Mouse (Mus musculus): Measurements from ENCODE around the gene Wdtc1. TPM values are rescaled to one million over a fixed set of nuclear protein-coding genes. Genes with fewer than 3 reads are reported as not detected.

Wdtc1 gene
- total and polyA plus RNA-seq, 3 experiments = 2.8 to 10.8 (median 9.6) TPM

GRCm38 (mm10) chr4:133265297-133265696 lies 88.0 kb downstream of the Wdtc1 start:
- peaks cover 47 to 73% of the 10 kb centered on the region in 2 experiments for H3K36me3 ChIP-seq (replicated peaks in 1 of 2; ENCODE audit: control insufficient read depth in 1 of 2, insufficient read depth in 1 of 2, low read length in 1 of 2)
- no peak for DNase-seq (ENCODE audit: extremely low read depth)
- no peak overlapping the region for H3K9ac ChIP-seq (ENCODE audit: insufficient read depth, low read depth)
- dilution Hi-C loops (cut with MboI; ENCODE audit: extremely low pct_ligation_motif_present, extremely low pct_unique_long_range_greater_than_20kb, low sequenced_read_pairs) = no loop called here
- H3K79me2 ChIP-seq (replicated peaks; ENCODE audit: control insufficient read depth, extremely low read depth, insufficient read depth, poor library complexity, severe bottlenecking) = peaks cover 8% of the 10 kb centered on the region
- in situ Hi-C loops (cut with MboI; ENCODE audit: low pct_ligation_motif_present, low pct_unique_long_range_greater_than_20kb, low sequenced_read_pairs) = no loop called here
- no peak overlapping the region for H3K4me2 ChIP-seq (ENCODE audit: insufficient read depth, low read depth, poor library complexity, severe bottlenecking)
- H3K4me1 ChIP-seq (ENCODE audit: control insufficient read depth in 1 of 2, insufficient read depth in 2 of 2) = peaks cover 25 to 83% of the 10 kb centered on the region in 2 experiments
- H3K27me3 ChIP-seq (replicated peaks) = no peaks in the 10 kb centered on the region
- no peak overlapping the region for H3K4me3 ChIP-seq (replicated peaks in 1 of 3; ENCODE audit: low read depth in 2 of 3, low read length in 2 of 3, poor library complexity in 1 of 3)
- TF ChIP-seq POLR2AphosphoS2 (IDR thresholded peaks at IDR 0.05; ENCODE audit: low read depth, low read length) = 0 out of 2 replicates have a peak, but pooled peaks have one; percentile 36
- TF ChIP-seq TCF12 (IDR thresholded peaks at IDR 0.05; ENCODE audit: low read depth, low read length) = no peak
- H3K9me3 ChIP-seq (replicated peaks; ENCODE audit: low read length) = no peaks in the 10 kb centered on the region
- no peak overlapping the region for H3K27ac ChIP-seq (ENCODE audit: insufficient read depth, low read depth)

- Histone ChIP-seq H3K9me3 (replicated peaks; ENCODE audit: low read length) (no peaks in the 10 kb centered on the region), H3K36me3 (replicated peaks in 1 of 2; ENCODE audit: control insufficient read depth in 1 of 2, insufficient read depth in 1 of 2, low read length in 1 of 2) (peaks cover 45 to 72% of the 10 kb centered on the region in 2 experiments), H3K4me2 (ENCODE audit: insufficient read depth, low read depth, poor library complexity, severe bottlenecking) (no peak overlapping the region), H3K27ac (ENCODE audit: insufficient read depth, low read depth) (peak overlapping the region; percentile 41; the same call in 1 of the 2 replicates), H3K4me1 (ENCODE audit: control insufficient read depth in 1 of 2, insufficient read depth in 2 of 2) (peaks cover 19 to 76% of the 10 kb centered on the region in 2 experiments), H3K27me3 (replicated peaks) (no peaks in the 10 kb centered on the region), H3K9ac (ENCODE audit: insufficient read depth, low read depth) (no peak overlapping the region), H3K4me3 (replicated peaks in 1 of 3; ENCODE audit: low read depth in 2 of 3, low read length in 2 of 3, poor library complexity in 1 of 3) (no peak overlapping the region), H3K79me2 (replicated peaks; ENCODE audit: control insufficient read depth, extremely low read depth, insufficient read depth, poor library complexity, severe bottlenecking) (peaks cover under 1% of the 10 kb centered on the region; the same call in 1 of the 2 replicates)
- dilution Hi-C loops (cut with MboI; ENCODE audit: extremely low pct_ligation_motif_present, extremely low pct_unique_long_range_greater_than_20kb, low sequenced_read_pairs) = no loop called here
- TF ChIP-seq MEF2A (IDR thresholded peaks at IDR 0.05; ENCODE audit: borderline replicate concordance, low read depth, low read length) (no peak), CTCF (conservative IDR thresholded peaks at IDR 0.05 in 1 of 2, IDR thresholded peaks at IDR 0.05 in 1 of 2; ENCODE audit: low read depth in 2 of 2, low read length in 2 of 2) (peak in 1 of 2 experiments; percentile 17; a peak in 2 of 4 replicates), RAD21 (IDR thresholded peaks at IDR 0.05; ENCODE audit: low read depth, low read length) (0 out of 2 replicates have a peak, but pooled peaks have one; percentile 5), JUND (conservative IDR thresholded peaks at IDR 0.05; ENCODE audit: low read depth, low read length) (peak; percentile 60), JUN (IDR thresholded peaks at IDR 0.05; ENCODE audit: insufficient read depth, low read depth, low read length) (peak; percentile 38; the same call in 1 of the 2 replicates), IRF4 (IDR thresholded peaks at IDR 0.05; ENCODE audit: low read depth, low read length) (peak; percentile 69), SMC3 (IDR thresholded peaks at IDR 0.05; ENCODE audit: low read depth, low read length) (peak; percentile 14; the same call in 1 of the 2 replicates), SIN3A (IDR thresholded peaks at IDR 0.05; ENCODE audit: low read length) (no peak)
- no peak for DNase-seq (ENCODE audit: extremely low read depth)
- in situ Hi-C loops (cut with MboI; ENCODE audit: low pct_ligation_motif_present, low pct_unique_long_range_greater_than_20kb, low sequenced_read_pairs) = loop anchor here (5.0 kb wide), 1 partner anchor 38 kb away; no protein-coding TSS in a partner anchor
Measured at GRCm38 (mm10) chr4:133264559-133264958, 88.7 kb downstream of the Wdtc1 start.

DNA sequence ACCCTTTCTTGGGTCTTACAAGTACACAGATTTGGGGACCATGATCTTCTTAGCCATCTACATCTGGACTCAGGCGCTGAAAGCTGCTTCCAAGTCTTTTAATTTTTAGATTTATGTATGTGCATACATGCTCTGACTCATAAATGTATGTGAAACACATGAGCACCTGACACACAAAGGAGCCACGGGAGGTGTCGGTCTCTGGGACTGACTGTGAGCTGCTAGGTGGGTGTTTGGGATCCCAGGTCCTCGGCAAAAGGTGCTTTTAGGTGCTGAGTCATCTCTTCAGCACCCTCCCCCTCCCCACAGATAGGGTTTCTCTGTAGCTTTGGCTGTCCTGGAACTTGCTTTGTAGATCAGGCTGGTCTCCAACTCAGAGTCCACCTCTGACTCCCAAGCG lies 89.5 kb downstream of the Wdtc1 start:
- no peak overlapping the region for H3K4me2 ChIP-seq (ENCODE audit: insufficient read depth, low read depth, poor library complexity, severe bottlenecking)
- no peak for DNase-seq (ENCODE audit: extremely low read depth)
- no peaks in the 10 kb centered on the region for H3K9me3 ChIP-seq (replicated peaks; ENCODE audit: low read length)
- no peaks in the 10 kb centered on the region for H3K79me2 ChIP-seq (replicated peaks; ENCODE audit: control insufficient read depth, extremely low read depth, insufficient read depth, poor library complexity, severe bottlenecking)
- H3K27me3 ChIP-seq (replicated peaks) = no peaks in the 10 kb centered on the region
- H3K27ac ChIP-seq (ENCODE audit: insufficient read depth, low read depth) = 0 out of 2 replicates have a peak overlapping the region, but pooled peaks have one; percentile 13
- in situ Hi-C loops (cut with MboI; ENCODE audit: low pct_ligation_motif_present, low pct_unique_long_range_greater_than_20kb, low sequenced_read_pairs) = loop anchor here (5.0 kb wide), 1 partner anchor 39 kb away; no protein-coding TSS in a partner anchor
- no peak overlapping the region for H3K4me3 ChIP-seq (replicated peaks in 1 of 3; ENCODE audit: low read depth in 2 of 3, low read length in 2 of 3, poor library complexity in 1 of 3)
- peaks cover 37 to 71% of the 10 kb centered on the region in 2 experiments for H3K36me3 ChIP-seq (replicated peaks in 1 of 2; ENCODE audit: control insufficient read depth in 1 of 2, insufficient read depth in 1 of 2, low read length in 1 of 2)
- TF ChIP-seq MYC (IDR thresholded peaks at IDR 0.05; ENCODE audit: low read depth, low read length) = no peak
- TF ChIP-seq MEF2A (IDR thresholded peaks at IDR 0.05; ENCODE audit: borderline replicate concordance, low read depth, low read length) = no peak
- TF ChIP-seq ZKSCAN1 (IDR thresholded peaks at IDR 0.05; ENCODE audit: borderline replicate concordance, low read depth, low read length) = no peak
- no peak for TF ChIP-seq PAX5 (IDR thresholded peaks at IDR 0.05; ENCODE audit: low read length)
- TF ChIP-seq MXI1 (IDR thresholded peaks at IDR 0.05; ENCODE audit: low read depth, low read length) = no peak
- no peak for TF ChIP-seq USF2 (conservative IDR thresholded peaks at IDR 0.05; ENCODE audit: low read depth, low read length)
- TF ChIP-seq TBP (conservative IDR thresholded peaks at IDR 0.05; ENCODE audit: low read depth, low read length) = no peak
- TF ChIP-seq CTCF (conservative IDR thresholded peaks at IDR 0.05 in 1 of 2, IDR thresholded peaks at IDR 0.05 in 1 of 2; ENCODE audit: low read depth in 2 of 2, low read length in 2 of 2) = no peak
- no peak for TF ChIP-seq RAD21 (IDR thresholded peaks at IDR 0.05; ENCODE audit: low read depth, low read length)
- no peak for TF ChIP-seq ELF1 (IDR thresholded peaks at IDR 0.05; ENCODE audit: low read depth, low read length)
- no peak for TF ChIP-seq UBTF (IDR thresholded peaks at IDR 0.05; ENCODE audit: low read depth, low read length)
- TF ChIP-seq SMC3 (IDR thresholded peaks at IDR 0.05; ENCODE audit: low read depth, low read length) = no peak
- no peak for TF ChIP-seq ETS1 (conservative IDR thresholded peaks at IDR 0.05; ENCODE audit: low read depth, low read length)
- TF ChIP-seq MAFK (IDR thresholded peaks at IDR 0.05; ENCODE audit: insufficient replicate concordance, low read length) = no peak
- dilution Hi-C loops (cut with MboI; ENCODE audit: extremely low pct_ligation_motif_present, extremely low pct_unique_long_range_greater_than_20kb, low sequenced_read_pairs) = no loop called here
- H3K9ac ChIP-seq (ENCODE audit: insufficient read depth, low read depth) = no peak overlapping the region
- peaks cover 15 to 68% of the 10 kb centered on the region in 2 experiments for H3K4me1 ChIP-seq (ENCODE audit: control insufficient read depth in 1 of 2, insufficient read depth in 2 of 2)
